Mouse (Mus musculus): ENCODE data around the gene Olfr1535.

Gene Olfr1535

GRCm38 (mm10) chr13:21559793-21560192 lies at the start of gene Olfr1535:
Olfr1535 (minus strand) TSS chr13:21559893.
- in situ Hi-C loops (cut with MboI): no loop called here

GRCm38 (mm10) chr13:21591618-21592017 lies 31.9 kb upstream of the Olfr1535 start:
- in situ Hi-C loops (cut with MboI): no loop called here

- in situ Hi-C loops (cut with MboI): no loop called here
These were observed 22.0 kb upstream of the Olfr1535 start, which contains the start of gene Olfr1364 for GRCm38 (mm10) chr13:21581659-21582058. Olfr1364 (minus strand) TSS chr13:21581759.

GRCm38 (mm10) chr13:21550416-21551110 lies 9.1 kb downstream of the Olfr1535 start:
- in situ Hi-C loops (cut with MboI): no loop called here

GRCm38 (mm10) chr13:21549487-21549886 lies 10.2 kb downstream of the Olfr1535 start:
- in situ Hi-C loops (cut with MboI): no loop called here

- in situ Hi-C loops (cut with MboI): no loop called here
These were observed 17.0 kb downstream of the Olfr1535 start, which contains the start of gene Olfr1366 for GRCm38 (mm10) chr13:21542708-21543107. Olfr1366 (minus strand) TSS chr13:21542808.

GRCm38 (mm10) chr13:21530781-21531201 lies 28.9 kb downstream of the Olfr1535 start, which contains the start of gene Zkscan8:
Zkscan8 (minus strand) TSS chr13:21531120.
- in situ Hi-C loops (cut with MboI): no loop called here

GRCm38 (mm10) chr13:21530136-21530535 lies 29.6 kb downstream of the Olfr1535 start:
- in situ Hi-C loops (cut with MboI): no loop called here

GRCm38 (mm10) chr13:21506221-21506649 lies 53.5 kb downstream of the Olfr1535 start:
- in situ Hi-C loops (cut with MboI): no loop called here
